Mouse (Mus musculus) CH12.LX (cell line): ENCODE measurements around the gene Olfr1306. TPM values are rescaled to one million over a fixed set of nuclear protein-coding genes. Genes with fewer than 3 reads are reported as not detected.

ENCODE experiments used
- DNase-seq: peaks from one replicate; pipeline ENCODE4 v3.0.0-alpha.2; 2013; ENCODE audit errors: extremely low read depth
- H3K27ac ChIP-seq: 2 replicates; pipeline ENCODE4 v1.5.1; 2012; ENCODE audit warnings: low read depth, mild to moderate bottlenecking, control low read depth, moderate library complexity; ENCODE audit not compliant: insufficient read depth
- H3K27me3 ChIP-seq: replicated peaks from 2 replicates; pipeline ENCODE3; 2012; ENCODE audit warnings: inconsistent platforms
- H3K36me3 ChIP-seq, 2 experiments: replicated peaks in 1 of 2; 2 replicates each; pipeline versions ENCODE3 to v1.6.1; 2012; ENCODE audit warnings: inconsistent platforms in 1 of 2, low read length in 1 of 2, mild to moderate bottlenecking in 1 of 2, mixed read lengths in 1 of 2, moderate library complexity in 1 of 2; ENCODE audit not compliant: control insufficient read depth in 1 of 2, insufficient read depth in 1 of 2
- H3K4me1 ChIP-seq, 2 experiments: 2 replicates each; pipeline ENCODE4 v1.6.1; 2012; ENCODE audit warnings: inconsistent platforms in 1 of 2, moderate library complexity in 1 of 2; ENCODE audit not compliant: insufficient read depth in 2 of 2, control insufficient read depth in 1 of 2
- H3K4me2 ChIP-seq: 2 replicates; pipeline ENCODE4 v1.6.1; 2012; ENCODE audit warnings: low read depth, mild to moderate bottlenecking, control low read depth; ENCODE audit not compliant: poor library complexity, insufficient read depth, severe bottlenecking
- H3K4me3 ChIP-seq, 3 experiments: fragments of 150-350 bp in 1 of 3; sonication (generic) in 1 of 3; replicated peaks in 1 of 3; 2 replicates each; pipeline versions ENCODE3 to v1.5.1; 2011 to 2012; ENCODE audit warnings: low read depth in 2 of 3, low read length in 2 of 3, mild to moderate bottlenecking in 2 of 3, moderate library complexity in 2 of 3, control low read depth in 1 of 3, improper control_type of control experiment in 1 of 3, inconsistent platforms in 1 of 3, mixed read lengths in 1 of 3; ENCODE audit not compliant: poor library complexity in 1 of 3
- H3K79me2 ChIP-seq: replicated peaks from 2 replicates; pipeline ENCODE4 v1.6.1; 2012; ENCODE audit warnings: mild to moderate bottlenecking, moderate library complexity; ENCODE audit not compliant: control insufficient read depth, poor library complexity, insufficient read depth, severe bottlenecking; ENCODE audit errors: extremely low read depth
- H3K9ac ChIP-seq: 2 replicates; pipeline ENCODE4 v1.6.1; 2012; ENCODE audit warnings: low read depth, mild to moderate bottlenecking, control low read depth, moderate library complexity; ENCODE audit not compliant: insufficient read depth
- H3K9me3 ChIP-seq: replicated peaks from 2 replicates; pipeline ENCODE3; 2012; ENCODE audit warnings: low read length, inconsistent platforms, mixed read lengths
- CHD2 ChIP-seq: IDR thresholded peaks from 2 replicates; pipeline ENCODE4 v1.6.1; 2011; ENCODE audit warnings: low read length, improper control_type of control experiment
- EP300 ChIP-seq: IDR thresholded peaks from 2 replicates; pipeline ENCODE4 v1.6.1; 2011; ENCODE audit warnings: low read length, improper control_type of control experiment
- GABPA ChIP-seq: IDR thresholded peaks from 2 replicates; pipeline ENCODE4 v1.6.1; 2012; ENCODE audit warnings: low read depth, low read length, improper control_type of control experiment, inconsistent platforms; ENCODE audit not compliant: insufficient replicate concordance
- JUN ChIP-seq: IDR thresholded peaks from 2 replicates; pipeline ENCODE4 v1.6.1; 2011; ENCODE audit warnings: low read depth, mild to moderate bottlenecking, low read length, improper control_type of control experiment, moderate library complexity; ENCODE audit not compliant: insufficient read depth
- JUND ChIP-seq: conservative IDR thresholded peaks from 2 replicates; pipeline ENCODE4 v1.6.1; 2011; ENCODE audit warnings: low read depth, low read length, improper control_type of control experiment
- MXI1 ChIP-seq: IDR thresholded peaks from 2 replicates; pipeline ENCODE4 v1.6.1; 2011; ENCODE audit warnings: mild to moderate bottlenecking, low read depth, low read length, improper control_type of control experiment
- MYC ChIP-seq: IDR thresholded peaks from 2 replicates; pipeline ENCODE4 v1.6.1; 2011; ENCODE audit warnings: low read depth, mild to moderate bottlenecking, improper control_type of control experiment, low read length
- NRF1 ChIP-seq: IDR thresholded peaks from 2 replicates; pipeline ENCODE4 v1.6.1; 2014; ENCODE audit warnings: low read depth, mild to moderate bottlenecking, inconsistent platforms, low read length, improper control_type of control experiment, moderate library complexity
- POLR2AphosphoS2 ChIP-seq: IDR thresholded peaks from 2 replicates; pipeline ENCODE4 v1.6.1; 2011; ENCODE audit warnings: low read depth, low read length, improper control_type of control experiment
- SMC3 ChIP-seq: IDR thresholded peaks from 2 replicates; pipeline ENCODE4 v1.6.1; 2011; ENCODE audit warnings: low read depth, low read length, improper control_type of control experiment
- UBTF ChIP-seq: IDR thresholded peaks from 2 replicates; pipeline ENCODE4 v1.6.1; 2012; ENCODE audit warnings: low read depth, mild to moderate bottlenecking, inconsistent platforms, low read length, improper control_type of control experiment, moderate library complexity
- ZKSCAN1 ChIP-seq: IDR thresholded peaks from 2 replicates; pipeline ENCODE4 v1.6.1; 2012; ENCODE audit warnings: low read depth, inconsistent platforms, low read length, improper control_type of control experiment, borderline replicate concordance
- ZNF384 ChIP-seq: IDR thresholded peaks from 2 replicates; pipeline ENCODE4 v1.6.1; 2012; ENCODE audit warnings: low read depth, low read length, improper control_type of control experiment, inconsistent platforms
- dilution Hi-C: fragments of 300-500 bp; cut with MboI; formaldehyde crosslinking; loops from 2 replicates; pipeline ENCODE4 v1.14.3; 2020; ENCODE audit warnings: low sequenced_read_pairs; ENCODE audit not compliant: extremely low pct_unique_long_range_greater_than_20kb, extremely low pct_ligation_motif_present
- in situ Hi-C: fragments of 300-500 bp; cut with MboI; formaldehyde crosslinking; loops from 3 replicates; pipeline ENCODE4 v1.14.3; 2019; ENCODE audit warnings: low sequenced_read_pairs, low pct_ligation_motif_present, low pct_unique_long_range_greater_than_20kb, mixed read lengths
- polyA plus RNA-seq: library from polyadenylated mRNA; unstranded; fragments of >175 nt; gene quantifications from 2 replicates; pipeline ENCODE4 v1.2.1, GENCODE M21; 2012; ENCODE audit warnings: low read depth; ENCODE audit not compliant: insufficient read length
- total RNA-seq, 2 experiments: library from RNA; depleted of rRNA; stranded (reverse); fragments of 300-350 nt in 1 of 2; fragments of >200 nt in 1 of 2; gene quantifications; 2 replicates each; pipeline ENCODE4 v1.2.3; 2012 to 2014

The Olfr1306 gene
- total and polyA plus RNA-seq, 3 experiments, result not detected

DNA sequence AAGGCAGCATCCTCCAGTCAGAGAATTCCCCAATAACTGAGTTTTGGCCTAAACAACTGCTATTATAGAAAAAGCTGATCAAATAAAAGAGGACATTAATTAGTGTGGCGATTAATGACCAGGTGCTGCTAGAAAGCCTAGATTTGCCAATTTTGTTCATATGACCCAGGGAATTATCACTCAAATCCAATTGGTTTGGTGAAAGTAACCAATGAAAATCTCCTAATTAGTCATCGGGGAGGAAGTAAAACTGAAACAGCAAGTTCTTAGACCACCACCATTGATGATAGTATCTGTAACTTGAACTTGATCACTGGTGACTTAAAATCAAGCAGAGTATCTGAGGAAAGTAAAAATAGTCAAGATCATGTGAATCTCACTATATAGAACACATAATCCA, 39.0 kb downstream of the Olfr1306 start, which contains the start of gene Olfr1305:
Gene Olfr1305, minus strand, starts transcription at position 101 of the 400 bp plus-strand sequence.
- in situ Hi-C loops, result no loop called here
- H3K27ac ChIP-seq, result no peak within 1 kb of the TSS
- DNase-seq, result no peak
- H3K9me3 ChIP-seq, result peaks cover 21% of the 10 kb centered on the region
- no peaks in the 10 kb centered on the region for H3K36me3 ChIP-seq
- TF ChIP-seq NRF1, result no peak
- no peak for TF ChIP-seq UBTF
- no peak for TF ChIP-seq GABPA
- no peak for TF ChIP-seq CHD2
- no peak for TF ChIP-seq MXI1
- TF ChIP-seq JUND, result no peak
- no peak for TF ChIP-seq MYC
- no peak for TF ChIP-seq SMC3
- TF ChIP-seq ZNF384, result no peak
- TF ChIP-seq JUN, result no peak
- no peak for TF ChIP-seq EP300
- no peak for TF ChIP-seq ZKSCAN1
- TF ChIP-seq POLR2AphosphoS2, result no peak
- H3K79me2 ChIP-seq, result no peaks in the 10 kb centered on the region
- dilution Hi-C loops, result no loop called here
- H3K9ac ChIP-seq, result no peak within 1 kb of the TSS
- H3K4me2 ChIP-seq, result no peak within 1 kb of the TSS
- H3K4me1 ChIP-seq, result no peaks in the 10 kb centered on the region
- no peak within 1 kb of the TSS for H3K4me3 ChIP-seq
- H3K27me3 ChIP-seq, result no peaks in the 10 kb centered on the region

Other genes with a start within 250 kb of the Olfr1306 start
- not detected in 2 replicates for gene Olfr1301, start 165.3 kb downstream of the Olfr1306 start, total RNA-seq (2012; rRNA removed)
- gene Olfr1301, start 165.3 kb downstream of the Olfr1306 start, total RNA-seq (2014; rRNA removed), result not detected in 2 replicates
- not detected in 2 replicates for gene Olfr1301, start 165.3 kb downstream of the Olfr1306 start, polyA plus RNA-seq
- gene Olfr1302, start 138.8 kb downstream of the Olfr1306 start, total RNA-seq (2012; rRNA removed), result not detected in 2 replicates
- gene Olfr1302, start 138.8 kb downstream of the Olfr1306 start, total RNA-seq (2014; rRNA removed), result not detected in 2 replicates
- not detected in 2 replicates for gene Olfr1302, start 138.8 kb downstream of the Olfr1306 start, polyA plus RNA-seq
- not detected in 2 replicates for gene Olfr1303, start 95.9 kb downstream of the Olfr1306 start, total RNA-seq (2012; rRNA removed)
- gene Olfr1303, start 95.9 kb downstream of the Olfr1306 start, total RNA-seq (2014; rRNA removed), result not detected in 2 replicates
- not detected in 2 replicates for gene Olfr1303, start 95.9 kb downstream of the Olfr1306 start, polyA plus RNA-seq
- gene Olfr1305, start 39.1 kb downstream of the Olfr1306 start, total RNA-seq (2012; rRNA removed), result not detected in 2 replicates
- not detected in 2 replicates for gene Olfr1305, start 39.1 kb downstream of the Olfr1306 start, total RNA-seq (2014; rRNA removed)
- gene Olfr1305, start 39.1 kb downstream of the Olfr1306 start, polyA plus RNA-seq, result not detected in 2 replicates
- not detected in 2 replicates for gene Olfr1307, start 33.2 kb upstream of the Olfr1306 start, total RNA-seq (2012; rRNA removed)
- not detected in 2 replicates for gene Olfr1307, start 33.2 kb upstream of the Olfr1306 start, total RNA-seq (2014; rRNA removed)
- not detected in 2 replicates for gene Olfr1307, start 33.2 kb upstream of the Olfr1306 start, polyA plus RNA-seq
- gene Olfr1308, start 48.7 kb upstream of the Olfr1306 start, total RNA-seq (2012; rRNA removed), result not detected in 2 replicates
- gene Olfr1308, start 48.7 kb upstream of the Olfr1306 start, total RNA-seq (2014; rRNA removed), result not detected in 2 replicates
- not detected in 2 replicates for gene Olfr1308, start 48.7 kb upstream of the Olfr1306 start, polyA plus RNA-seq
- not detected in 2 replicates for gene Olfr1309, start 74.0 kb upstream of the Olfr1306 start, total RNA-seq (2012; rRNA removed)
- gene Olfr1309, start 74.0 kb upstream of the Olfr1306 start, total RNA-seq (2014; rRNA removed), result not detected in 2 replicates
- gene Olfr1309, start 74.0 kb upstream of the Olfr1306 start, polyA plus RNA-seq, result not detected in 2 replicates
- gene Olfr1310, start 96.4 kb upstream of the Olfr1306 start, total RNA-seq (2012; rRNA removed), result not detected in 2 replicates
- not detected in 2 replicates for gene Olfr1310, start 96.4 kb upstream of the Olfr1306 start, total RNA-seq (2014; rRNA removed)
- not detected in 2 replicates for gene Olfr1310, start 96.4 kb upstream of the Olfr1306 start, polyA plus RNA-seq
- not detected in 2 replicates for gene Olfr1311, start 108.1 kb upstream of the Olfr1306 start, total RNA-seq (2012; rRNA removed)
- gene Olfr1311, start 108.1 kb upstream of the Olfr1306 start, total RNA-seq (2014; rRNA removed), result not detected in 2 replicates
- gene Olfr1311, start 108.1 kb upstream of the Olfr1306 start, polyA plus RNA-seq, result not detected in 2 replicates
- gene Olfr1312, start 134.0 kb upstream of the Olfr1306 start, total RNA-seq (2012; rRNA removed), result not detected in 2 replicates
- not detected in 2 replicates for gene Olfr1312, start 134.0 kb upstream of the Olfr1306 start, total RNA-seq (2014; rRNA removed)
- not detected in 2 replicates for gene Olfr1312, start 134.0 kb upstream of the Olfr1306 start, polyA plus RNA-seq
- gene Olfr1313, start 161.6 kb upstream of the Olfr1306 start, total RNA-seq (2012; rRNA removed), result not detected in 2 replicates
- not detected in 2 replicates for gene Olfr1313, start 161.6 kb upstream of the Olfr1306 start, total RNA-seq (2014; rRNA removed)
- not detected in 2 replicates for gene Olfr1313, start 161.6 kb upstream of the Olfr1306 start, polyA plus RNA-seq
- not detected in 2 replicates for gene Olfr1314, start 180.5 kb upstream of the Olfr1306 start, total RNA-seq (2012; rRNA removed)
- not detected in 2 replicates for gene Olfr1314, start 180.5 kb upstream of the Olfr1306 start, total RNA-seq (2014; rRNA removed)
- not detected in 2 replicates for gene Olfr1314, start 180.5 kb upstream of the Olfr1306 start, polyA plus RNA-seq
- gene Olfr1315-ps1, start 199.2 kb upstream of the Olfr1306 start, total RNA-seq (2012; rRNA removed), result not detected in 2 replicates
- gene Olfr1315-ps1, start 199.2 kb upstream of the Olfr1306 start, total RNA-seq (2014; rRNA removed), result not detected in 2 replicates
- not detected in 2 replicates for gene Olfr1315-ps1, start 199.2 kb upstream of the Olfr1306 start, polyA plus RNA-seq
- gene Olfr1316, start 218.7 kb upstream of the Olfr1306 start, total RNA-seq (2012; rRNA removed), result not detected in 2 replicates
- gene Olfr1316, start 218.7 kb upstream of the Olfr1306 start, total RNA-seq (2014; rRNA removed), result not detected in 2 replicates
- gene Olfr1316, start 218.7 kb upstream of the Olfr1306 start, polyA plus RNA-seq, result not detected in 2 replicates
- not detected in 2 replicates for gene Olfr1317, start 224.1 kb upstream of the Olfr1306 start, total RNA-seq (2012; rRNA removed)
- gene Olfr1317, start 224.1 kb upstream of the Olfr1306 start, total RNA-seq (2014; rRNA removed), result not detected in 2 replicates
- not detected in 2 replicates for gene Olfr1317, start 224.1 kb upstream of the Olfr1306 start, polyA plus RNA-seq
- gene Olfr1318, start 237.9 kb upstream of the Olfr1306 start, total RNA-seq (2012; rRNA removed), result not detected in 2 replicates
- not detected in 2 replicates for gene Olfr1318, start 237.9 kb upstream of the Olfr1306 start, total RNA-seq (2014; rRNA removed)
- gene Olfr1318, start 237.9 kb upstream of the Olfr1306 start, polyA plus RNA-seq, result not detected in 2 replicates